Mouse (Mus musculus): Measurements from ENCODE around the gene C1qc.

The C1qc gene

DNA sequence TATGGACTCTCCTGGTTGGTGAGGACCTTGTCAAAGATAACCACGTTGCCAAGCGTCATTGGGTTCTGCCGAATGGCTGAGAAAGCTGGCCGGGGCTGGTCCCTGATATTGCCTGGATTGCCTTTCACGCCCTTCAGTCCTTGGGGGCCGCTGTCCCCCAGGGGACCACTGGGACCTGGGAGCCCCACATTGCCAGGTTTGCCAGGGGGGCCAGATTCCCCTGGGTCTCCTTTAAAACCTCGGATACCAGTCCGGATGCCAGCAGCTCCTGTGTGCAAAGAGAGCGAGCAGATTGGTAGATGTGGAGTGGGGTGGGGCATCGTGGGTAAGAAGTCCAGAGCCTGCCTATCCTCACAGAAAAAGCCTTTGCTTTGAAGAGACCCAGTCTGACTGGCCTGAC lies 3.6 kb upstream of the C1qc start:
- in situ Hi-C loops (cut with MboI, MseI): loop anchor here (10.0 kb wide), 1 partner anchor 388 kb away; no protein-coding TSS in a partner anchor

DNA sequence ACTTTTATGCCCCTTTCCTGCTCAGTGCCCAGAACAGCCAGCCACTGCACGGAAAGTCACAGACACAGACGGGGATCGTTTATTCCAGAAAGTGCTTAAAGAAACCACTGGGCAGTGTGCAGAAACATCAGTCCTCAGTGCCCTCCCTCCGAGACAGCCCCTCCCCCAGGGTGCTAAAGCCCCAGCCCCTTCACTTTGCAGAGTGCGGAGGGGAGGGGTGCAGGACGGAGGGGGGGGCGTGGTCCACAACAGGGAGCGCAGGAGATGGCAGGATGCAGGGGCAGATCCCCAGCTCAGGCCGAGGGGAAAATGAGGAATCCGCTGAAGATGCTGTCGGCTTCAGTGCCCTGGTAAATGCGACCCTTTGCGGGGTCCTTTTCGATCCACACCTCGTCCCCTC lies 3.0 kb upstream of the C1qc start:
- in situ Hi-C loops (cut with MboI, MseI): loop anchor here (10.0 kb wide), 1 partner anchor 389 kb away; no protein-coding TSS in a partner anchor

DNA sequence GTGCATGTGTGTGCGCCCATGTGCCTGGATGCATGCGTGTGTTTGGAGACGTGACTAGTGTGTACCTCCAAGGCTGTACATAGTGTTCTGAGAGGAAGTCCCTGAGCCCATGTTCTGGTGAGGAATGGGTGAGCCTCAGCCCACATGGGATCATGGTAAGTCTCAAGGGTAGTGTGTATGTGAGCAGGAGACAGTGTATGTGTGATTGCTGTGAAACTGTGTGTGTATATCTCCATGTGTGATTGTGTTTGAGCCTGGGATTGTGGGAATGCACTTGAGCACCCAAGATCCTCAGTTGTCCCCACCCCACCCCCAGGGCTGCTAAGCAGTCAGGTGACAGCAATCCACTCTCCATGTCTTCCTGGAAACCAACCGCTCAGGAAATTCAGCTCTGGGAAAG lies 2.0 kb upstream of the C1qc start:
- in situ Hi-C loops (cut with MboI, MseI): loop anchor here (10.0 kb wide), 1 partner anchor 390 kb away; no protein-coding TSS in a partner anchor

GRCm38 (mm10) chr4:136893691-136894543 lies 1.1 kb upstream of the C1qc start:
- in situ Hi-C loops (cut with MboI, MseI): loop anchor here (10.0 kb wide), 1 partner anchor 391 kb away; no protein-coding TSS in a partner anchor

DNA sequence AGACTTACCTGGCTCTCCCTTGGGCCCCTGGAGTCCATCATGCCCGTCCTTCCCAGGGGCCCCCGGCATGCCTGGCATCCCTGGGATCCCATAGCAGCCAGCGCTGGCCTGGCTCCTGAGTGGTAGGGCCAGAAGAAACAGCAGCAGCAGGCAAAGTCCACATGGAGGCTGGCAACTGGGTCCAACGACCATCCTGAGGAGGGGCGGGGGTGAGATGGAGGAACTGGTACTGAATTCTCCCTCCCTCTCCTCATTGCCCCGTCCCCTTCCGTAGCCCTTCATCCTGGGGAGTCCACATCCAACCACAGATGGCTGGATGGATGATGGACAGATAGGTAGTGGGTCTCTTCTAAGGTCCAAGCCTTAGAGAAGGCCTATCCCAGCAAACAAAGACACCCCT lies 494 bp downstream of the C1qc start:
- in situ Hi-C loops (cut with MboI, MseI): loop anchor here (10.0 kb wide), 1 partner anchor 392 kb away; no protein-coding TSS in a partner anchor

DNA sequence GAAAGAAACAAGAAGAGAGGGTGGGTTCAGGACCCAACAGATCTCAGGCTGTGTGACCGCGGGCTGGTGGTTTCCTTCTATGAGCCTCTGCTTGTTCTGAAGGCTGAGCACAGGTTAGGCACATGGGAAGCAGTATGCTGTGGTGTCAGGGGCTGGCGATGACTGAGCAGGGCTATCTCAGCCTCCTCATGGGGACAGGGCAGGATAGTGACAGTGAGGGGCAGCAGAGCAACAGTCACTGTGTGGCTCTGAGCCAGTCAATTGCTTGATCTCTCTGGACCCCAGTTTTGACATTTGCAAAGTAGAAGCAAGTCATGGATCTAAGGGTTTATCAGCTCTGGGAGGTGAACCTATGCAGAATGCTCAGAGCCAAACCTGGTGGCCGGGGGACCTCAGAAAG lies 1.8 kb downstream of the C1qc start:
- in situ Hi-C loops (cut with MboI, MseI): loop anchor here (10.0 kb wide), 1 partner anchor 394 kb away; no protein-coding TSS in a partner anchor

- in situ Hi-C loops (cut with MboI, MseI): loop anchor here (10.0 kb wide), 1 partner anchor 395 kb away; no protein-coding TSS in a partner anchor
Observed at GRCm38 (mm10) chr4:136889981-136890380, 2.9 kb downstream of the C1qc start.

- in situ Hi-C loops (cut with MboI, MseI): no loop called here
Observed at GRCm38 (mm10) chr4:136887714-136888113, 5.2 kb downstream of the C1qc start.

DNA sequence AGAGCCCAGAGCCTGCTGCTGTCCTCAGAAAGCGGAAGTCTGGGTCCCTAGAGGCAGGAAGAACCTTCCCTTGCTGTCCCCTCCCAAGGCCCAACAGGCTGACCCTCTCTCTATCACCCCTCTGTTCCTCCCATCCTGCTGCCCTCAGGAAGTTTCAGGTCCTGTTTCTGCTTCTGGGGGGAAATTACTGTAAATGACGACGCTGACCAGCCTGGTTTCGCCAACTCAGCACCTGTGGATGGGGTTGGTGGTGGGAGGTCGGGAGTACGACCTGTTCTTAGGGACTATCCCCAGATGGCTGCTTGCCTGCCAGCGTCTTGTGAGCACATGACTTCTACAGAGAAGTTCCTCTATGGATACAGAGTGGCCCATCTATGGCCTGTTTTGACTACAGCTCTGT lies 6.8 kb downstream of the C1qc start, which contains the start of gene C1qb:
Gene C1qb, minus strand, starts transcription at position 87 of the 400 bp plus-strand sequence.
- in situ Hi-C loops (cut with MboI, MseI): no loop called here

- in situ Hi-C loops (cut with MboI, MseI): no loop called here
Observed at GRCm38 (mm10) chr4:136878601-136879000, 14.3 kb downstream of the C1qc start.

DNA sequence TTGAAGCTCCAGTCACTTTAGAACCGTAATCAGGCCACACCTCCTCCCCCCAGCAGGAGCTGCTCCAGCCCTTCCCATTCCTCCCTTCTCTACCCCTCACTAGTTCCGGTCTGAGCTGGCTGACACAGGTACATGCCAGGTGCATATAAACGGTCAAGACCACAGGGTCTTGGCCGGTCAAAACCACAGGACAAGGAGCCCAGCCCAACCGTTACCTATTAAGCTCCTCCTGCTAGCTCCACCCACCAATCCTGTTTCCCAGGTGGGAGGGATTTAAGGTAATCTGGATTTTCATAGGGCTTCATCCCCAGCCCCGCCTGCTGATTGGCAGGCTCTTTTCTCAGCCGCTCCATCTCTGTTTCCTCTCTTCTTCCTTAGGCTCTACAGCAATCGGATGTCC lies 14.7 kb downstream of the C1qc start:
- in situ Hi-C loops (cut with MboI, MseI): no loop called here

DNA sequence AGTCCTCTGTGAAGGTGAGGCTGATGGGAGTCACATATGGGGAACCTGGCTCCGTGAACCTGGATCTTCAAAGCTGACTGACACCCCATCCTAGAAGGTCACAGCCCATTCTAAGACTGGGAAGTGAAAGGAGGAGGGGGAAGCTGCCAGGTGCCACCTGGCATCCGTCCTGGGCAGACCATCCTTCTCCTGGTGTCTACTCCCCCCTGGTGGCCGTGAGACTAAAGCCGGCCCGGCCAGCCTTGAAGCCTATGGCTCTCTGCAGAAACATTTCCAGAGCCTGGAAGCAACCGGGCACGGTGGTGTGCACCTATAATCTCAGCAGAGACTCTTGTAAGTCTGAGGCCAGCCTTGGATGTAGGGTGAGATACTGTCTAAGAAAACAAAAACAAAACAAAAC lies 15.9 kb downstream of the C1qc start:
- in situ Hi-C loops (cut with MboI, MseI): no loop called here

DNA sequence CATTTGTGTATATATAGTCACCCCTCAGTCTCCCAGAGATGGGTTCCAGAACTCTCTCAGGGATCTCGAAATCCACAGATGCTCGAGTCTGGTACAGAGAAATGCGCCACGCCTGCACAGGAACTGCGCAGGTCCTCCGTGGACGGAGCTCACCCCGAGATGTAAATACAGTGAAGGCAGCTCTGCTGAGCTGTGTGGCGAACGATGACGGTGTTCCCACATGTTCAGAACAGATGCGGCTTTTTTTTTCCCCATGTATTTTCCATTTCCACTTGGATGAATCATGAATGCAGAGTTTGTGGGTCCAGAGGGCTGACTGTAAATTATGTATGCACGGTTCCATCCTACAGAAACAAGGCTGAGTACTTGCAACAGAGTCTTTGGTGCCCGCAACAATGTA lies 17.9 kb downstream of the C1qc start:
- in situ Hi-C loops (cut with MboI, MseI): no loop called here

DNA sequence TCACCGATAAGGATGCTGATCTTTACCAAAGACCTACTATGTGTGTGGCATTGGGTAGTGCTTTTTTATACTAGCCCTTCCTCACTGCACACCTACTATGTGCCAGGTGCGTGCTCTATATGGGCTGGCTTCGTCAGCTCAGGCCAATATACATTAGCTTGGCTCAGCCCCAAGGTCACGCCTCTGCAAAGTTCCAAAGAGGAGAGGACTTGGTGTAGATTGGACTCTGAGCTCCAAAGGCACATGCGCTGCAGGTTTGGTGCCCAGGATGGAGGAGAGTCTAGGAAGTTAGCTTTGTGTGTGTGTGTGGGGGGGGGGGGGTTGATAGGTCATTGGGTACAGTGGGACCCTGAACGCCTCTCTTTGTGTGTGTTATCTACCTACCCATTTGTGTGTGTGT lies 24.5 kb downstream of the C1qc start:
- in situ Hi-C loops (cut with MboI, MseI): no loop called here

DNA sequence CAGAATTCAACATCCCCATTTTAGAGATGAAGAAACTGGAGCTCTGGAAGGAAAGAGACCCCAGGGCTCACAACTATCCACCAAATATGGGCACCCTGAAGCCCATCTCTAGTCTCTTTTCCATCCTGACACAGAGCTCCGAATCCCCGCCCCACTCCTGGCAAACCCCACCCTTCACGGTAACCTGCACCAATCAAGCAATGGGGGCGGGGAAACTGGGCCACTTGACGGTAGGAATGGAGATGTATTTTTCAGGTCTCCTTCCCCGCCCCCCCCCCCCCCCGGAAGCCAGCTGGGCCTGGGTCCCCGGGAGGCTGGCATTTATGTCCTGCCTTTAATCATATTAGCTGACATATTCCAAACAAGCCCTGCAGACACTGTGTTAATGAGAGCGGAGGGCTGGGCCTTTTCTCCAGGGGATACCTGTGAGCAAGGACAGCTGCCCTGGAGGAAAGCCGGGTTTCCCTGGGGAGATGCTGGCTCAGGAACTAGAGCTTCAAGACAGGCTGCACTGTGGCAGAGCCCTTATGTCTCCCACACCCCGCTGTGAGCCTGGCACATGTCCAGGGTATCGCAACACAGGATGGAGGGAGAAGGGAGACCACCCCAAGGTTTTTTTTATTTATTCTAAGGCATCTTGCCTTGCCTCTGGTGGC lies 25.0 kb downstream of the C1qc start:
- in situ Hi-C loops (cut with MboI, MseI): no loop called here

DNA sequence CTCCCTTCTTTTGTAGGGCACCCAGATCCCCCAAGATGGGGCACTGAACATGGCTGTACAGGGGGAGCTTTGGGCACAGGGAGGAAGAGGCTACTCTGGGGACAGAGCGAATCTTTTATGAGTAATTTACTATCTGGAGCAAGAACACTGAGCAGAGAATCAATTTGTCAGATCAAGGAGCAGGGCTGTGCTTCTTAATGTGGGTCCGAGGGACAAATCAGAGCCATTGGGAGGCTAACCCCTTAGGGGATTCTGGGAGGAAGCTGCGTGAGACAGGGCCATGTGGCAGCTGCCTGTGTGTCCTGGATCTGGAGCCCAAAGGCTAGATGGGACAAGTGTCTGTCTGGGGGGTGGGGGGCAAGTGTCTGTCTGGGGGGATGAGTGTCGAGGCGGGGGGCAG lies 27.3 kb downstream of the C1qc start:
- in situ Hi-C loops (cut with MboI, MseI): no loop called here

GRCm38 (mm10) chr4:136864751-136865470 lies 28.0 kb downstream of the C1qc start:
- in situ Hi-C loops (cut with MboI, MseI): no loop called here

DNA sequence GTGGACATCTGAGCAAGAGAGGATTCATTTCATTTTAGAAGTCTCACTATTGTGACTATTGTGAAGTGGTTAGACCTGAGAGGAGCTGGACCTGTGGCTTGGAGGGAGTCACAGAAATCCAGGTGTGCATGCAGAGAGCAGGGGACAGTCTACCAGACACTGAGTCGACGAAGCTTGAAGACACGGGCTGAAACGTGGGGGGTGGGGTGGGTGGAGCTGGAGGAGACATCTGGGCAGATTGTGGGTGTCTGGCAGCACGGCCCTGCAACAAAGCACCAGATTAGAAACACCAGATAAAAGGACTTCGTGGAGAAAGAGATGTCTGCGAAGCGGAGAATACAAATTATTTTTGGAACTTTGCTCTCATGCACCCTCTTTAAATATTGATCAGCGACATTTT lies 29.3 kb downstream of the C1qc start:
- in situ Hi-C loops (cut with MboI, MseI): no loop called here

DNA sequence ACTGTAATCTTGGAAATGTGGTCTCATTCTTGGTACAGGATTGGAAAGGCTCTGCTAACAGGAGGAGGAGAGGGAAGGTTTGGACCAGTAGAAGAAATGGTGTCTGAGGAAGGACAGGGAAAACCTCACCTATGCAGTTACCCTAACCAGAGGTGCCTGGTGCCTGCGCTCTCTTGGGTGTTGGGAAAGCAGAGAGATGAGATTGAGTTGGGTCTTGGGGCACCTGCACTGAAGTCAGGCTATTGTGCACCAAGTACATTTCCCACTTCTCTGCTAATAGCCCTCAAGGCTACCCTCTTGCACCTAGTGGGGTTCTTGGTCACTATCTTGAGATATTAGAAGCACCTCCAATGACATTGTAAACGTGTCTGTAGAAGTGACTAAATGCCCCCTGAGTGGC lies 30.5 kb downstream of the C1qc start:
- in situ Hi-C loops (cut with MboI, MseI): no loop called here

DNA sequence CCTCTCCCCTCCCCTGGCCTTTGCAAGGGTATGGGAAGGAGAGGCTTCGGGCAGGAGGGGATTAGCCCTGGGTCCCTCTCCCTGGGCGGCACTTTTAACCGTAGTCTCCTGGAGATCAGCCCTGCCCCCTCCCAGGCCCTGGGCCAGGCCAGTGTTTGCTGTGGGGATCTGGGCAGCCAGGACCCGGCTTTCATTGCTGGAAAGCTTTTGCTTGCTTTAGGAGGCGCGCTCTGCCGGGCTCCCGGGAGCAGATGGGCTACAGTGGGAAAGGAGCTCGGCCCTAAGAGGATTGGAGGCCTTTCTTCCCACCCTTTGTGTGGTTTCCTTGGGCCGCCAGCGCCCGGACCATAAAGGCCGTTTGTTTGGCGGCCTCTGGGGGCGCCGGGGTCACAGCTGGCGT lies 31.1 kb downstream of the C1qc start:
- in situ Hi-C loops (cut with MboI, MseI): no loop called here

- in situ Hi-C loops (cut with MboI, MseI): no loop called here
Observed at GRCm38 (mm10) chr4:136860022-136860421, 32.8 kb downstream of the C1qc start.

GRCm38 (mm10) chr4:136855081-136855480 lies 37.8 kb downstream of the C1qc start:
- in situ Hi-C loops (cut with MboI, MseI): no loop called here
